Mouse (Mus musculus): ENCODE results near the gene Elk4.

Elk4 gene

DNA sequence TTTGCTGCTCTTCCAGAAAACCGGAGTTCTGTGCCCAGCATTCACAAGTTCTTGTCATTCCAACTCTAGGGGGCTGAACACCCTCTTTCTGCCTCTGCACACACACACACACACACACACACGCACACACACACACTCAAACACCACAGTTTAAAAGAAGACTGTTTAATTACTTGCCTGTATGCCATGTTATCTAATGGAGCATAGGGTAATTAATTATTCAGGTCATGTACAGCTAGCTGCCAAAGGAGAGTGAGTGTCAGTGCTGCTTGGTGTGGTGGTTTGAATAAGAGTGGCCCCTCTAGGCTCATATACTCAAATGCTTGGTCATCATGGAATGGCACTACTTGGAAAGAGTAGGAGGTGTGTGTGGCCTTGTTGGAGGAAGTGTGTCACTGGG lies 23.6 kb upstream of the Elk4 start:
- no peak for DNase-seq (ENCODE audit: low spot score in 2 of 2)

DNA sequence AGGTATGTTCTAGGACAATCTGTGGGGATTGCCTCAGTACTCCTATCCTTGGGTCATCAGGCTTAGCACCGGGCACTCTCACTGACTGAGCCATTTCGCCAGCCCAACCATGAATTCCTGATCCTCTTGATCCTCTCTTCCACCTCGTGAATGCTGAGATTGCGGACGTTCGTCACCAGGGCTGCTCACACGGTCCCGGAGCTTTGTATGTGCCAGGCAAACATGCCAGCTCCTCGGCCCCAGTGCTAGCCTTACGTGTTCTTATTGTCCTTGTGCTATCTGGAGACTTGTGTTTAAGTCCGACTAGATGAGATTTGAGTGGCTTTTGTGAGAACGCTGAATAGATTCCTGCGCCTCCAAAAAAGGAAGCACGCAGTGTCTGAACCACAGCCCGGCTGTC lies 20.0 kb upstream of the Elk4 start:
- no peak for DNase-seq (ENCODE audit: low spot score in 2 of 2)

GRCm38 (mm10) chr1:131989476-131989875 lies 17.9 kb upstream of the Elk4 start:
- DNase-seq (ENCODE audit: low spot score in 2 of 2), result no peak

DNA sequence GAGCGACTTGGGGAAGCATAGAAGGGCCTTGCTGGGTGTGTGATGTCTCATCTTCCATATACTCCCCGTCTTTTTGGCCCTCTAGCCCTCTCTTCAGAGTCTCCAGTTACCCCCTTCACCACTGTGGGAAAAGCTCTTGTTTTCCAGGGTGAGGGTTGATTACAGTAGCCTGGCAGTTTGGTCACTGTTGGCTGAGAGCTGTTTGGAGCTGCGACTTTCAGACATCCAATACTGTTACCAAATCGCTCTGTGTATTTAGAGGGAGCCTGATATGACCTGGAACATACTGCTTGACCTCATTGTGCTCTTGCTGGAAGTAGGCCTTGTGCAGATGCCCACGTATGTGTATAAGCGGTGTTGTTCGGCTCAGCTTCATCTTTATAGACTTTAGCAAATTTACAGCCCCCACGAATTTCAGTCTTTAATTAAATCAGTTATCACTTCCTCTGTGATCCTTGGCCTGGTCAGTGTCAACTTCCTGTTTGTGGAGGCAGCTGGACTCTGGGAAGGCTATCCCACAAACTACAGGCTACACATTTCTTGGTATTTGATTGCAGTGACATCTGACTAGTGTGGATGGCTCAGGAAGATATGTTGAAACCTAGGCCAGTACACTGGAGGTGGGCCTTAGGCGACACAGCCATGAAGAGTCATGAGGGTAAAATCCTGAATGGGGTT lies 17.2 kb upstream of the Elk4 start:
- no peak for DNase-seq (ENCODE audit: low spot score in 2 of 2)

GRCm38 (mm10) chr1:131992561-131993001 lies 14.8 kb upstream of the Elk4 start:
- no peak for DNase-seq (ENCODE audit: low spot score in 2 of 2)

DNA sequence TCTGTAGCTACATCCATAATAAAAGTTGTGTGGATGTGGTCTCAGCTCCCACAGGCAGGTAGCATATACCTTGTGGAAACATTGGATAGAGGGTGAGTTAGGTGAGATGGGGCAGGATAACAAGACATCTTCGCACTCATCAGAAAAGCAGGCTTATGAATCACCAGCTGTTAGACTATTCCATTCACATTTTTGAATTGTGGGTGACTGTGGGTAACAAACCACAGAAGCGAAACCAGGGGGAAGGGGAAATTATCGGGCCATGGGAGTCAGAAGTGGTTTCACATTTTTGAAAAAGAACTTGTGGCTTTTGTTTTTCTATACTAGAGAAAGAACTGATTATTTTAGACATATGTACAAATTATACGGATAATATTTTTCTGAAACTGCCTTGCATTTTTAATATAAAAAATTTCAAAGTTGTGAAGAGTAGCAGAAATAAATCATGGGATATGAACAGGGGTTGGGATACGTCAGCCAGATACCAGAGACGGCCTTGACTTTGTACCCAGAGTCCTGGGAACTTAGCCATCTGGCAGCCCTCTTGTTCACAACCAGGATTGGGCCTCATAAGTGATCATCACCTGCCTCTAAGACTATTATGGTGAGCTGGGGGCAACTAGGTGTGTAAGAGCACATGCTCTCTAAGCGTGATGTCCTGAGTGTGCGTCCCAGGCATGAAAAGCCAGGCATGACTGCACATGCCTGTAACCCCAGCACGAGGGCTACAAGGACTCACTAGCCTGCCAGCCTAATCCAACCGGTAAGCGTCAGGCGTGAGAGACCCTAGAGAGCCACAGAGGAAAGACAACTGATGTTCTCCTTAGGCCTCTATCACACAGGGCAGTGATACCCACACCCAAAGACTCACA lies 14.0 kb upstream of the Elk4 start:
- DNase-seq (ENCODE audit: low spot score in 2 of 2), result no peak

- DNase-seq (ENCODE audit: low spot score in 2 of 2), result peak; percentile 29 to 54
These were observed 12.3 kb upstream of the Elk4 start for GRCm38 (mm10) chr1:131995062-131995461.

- DNase-seq (ENCODE audit: low spot score in 2 of 2), result no peak
These were observed 6.9 kb upstream of the Elk4 start for GRCm38 (mm10) chr1:132000506-132000905.

GRCm38 (mm10) chr1:132001880-132002330 lies 5.5 kb upstream of the Elk4 start:
- no peak for DNase-seq (ENCODE audit: low spot score in 2 of 2)

GRCm38 (mm10) chr1:132003111-132003510 lies 4.3 kb upstream of the Elk4 start:
- no peak for DNase-seq (ENCODE audit: low spot score in 2 of 2)

DNA sequence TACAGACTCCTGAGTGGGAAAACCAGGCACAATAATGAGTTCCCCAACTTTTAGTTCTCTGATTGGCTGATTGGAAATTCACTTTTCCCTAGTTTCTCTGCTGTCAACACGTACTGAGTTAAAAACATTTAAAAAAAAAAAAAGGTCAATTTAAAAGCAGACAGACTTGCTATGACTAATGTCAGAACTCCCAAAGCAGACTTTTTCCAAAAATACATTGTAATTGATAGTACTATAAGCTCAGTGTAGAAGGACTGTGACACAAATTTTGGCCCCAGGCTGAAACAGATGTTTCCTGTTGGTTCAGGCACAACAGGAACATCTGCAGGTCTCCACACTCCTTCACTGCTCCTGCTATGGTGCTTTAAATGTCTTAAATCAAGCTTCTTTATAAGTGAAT lies 3.6 kb upstream of the Elk4 start:
- DNase-seq (ENCODE audit: low spot score in 2 of 2), result no peak

GRCm38 (mm10) chr1:132004574-132005180 lies 2.7 kb upstream of the Elk4 start:
- no peak for DNase-seq (ENCODE audit: low spot score in 2 of 2)

DNA sequence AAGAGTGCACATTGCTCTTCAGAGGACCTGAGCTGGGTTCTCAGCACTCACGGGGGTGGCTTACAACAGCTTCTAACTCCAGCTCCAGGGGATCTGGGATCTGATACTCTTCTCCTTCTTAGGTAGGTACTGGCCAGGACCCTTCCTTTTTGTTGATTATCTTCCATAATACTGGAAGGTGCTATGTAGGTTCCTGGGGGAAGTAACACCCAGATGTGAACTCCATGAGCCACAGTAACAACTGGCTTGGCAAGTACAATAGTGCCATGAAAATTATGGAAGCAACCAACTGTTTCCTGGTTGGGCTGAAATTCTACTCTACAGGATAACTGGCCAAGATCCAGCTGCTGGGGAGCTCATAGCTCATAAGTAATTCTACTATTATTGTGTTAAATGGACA lies 1.9 kb upstream of the Elk4 start:
- no peak for DNase-seq (ENCODE audit: low spot score in 2 of 2)

DNA sequence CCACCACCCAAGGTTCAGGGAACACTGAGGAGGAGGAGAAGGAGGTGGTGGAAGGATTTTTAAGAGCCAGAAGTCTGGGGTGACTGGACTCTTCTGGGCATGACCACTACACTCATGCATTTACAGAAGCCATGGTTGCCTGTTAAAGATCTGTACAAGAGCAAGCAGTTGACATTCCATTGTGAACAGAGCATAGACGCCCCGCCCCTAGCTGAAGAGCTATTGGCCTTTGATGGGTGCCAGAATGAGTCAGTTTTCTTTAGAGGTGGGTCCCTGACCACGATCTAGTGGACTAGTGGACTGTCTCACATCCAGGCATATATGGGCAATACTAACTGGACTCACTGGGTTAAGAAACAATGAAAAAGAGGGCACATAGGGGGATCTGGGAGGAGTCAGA lies 1.4 kb upstream of the Elk4 start:
- no peak for DNase-seq (ENCODE audit: low spot score in 2 of 2)

- no peak for DNase-seq (ENCODE audit: low spot score in 2 of 2)
These were observed 686 bp upstream of the Elk4 start for GRCm38 (mm10) chr1:132006721-132007120.

- DNase-seq (ENCODE audit: low spot score in 2 of 2), result peak; percentile 56 to 70
These were observed 721 bp downstream of the Elk4 start for GRCm38 (mm10) chr1:132007828-132008827.

DNA sequence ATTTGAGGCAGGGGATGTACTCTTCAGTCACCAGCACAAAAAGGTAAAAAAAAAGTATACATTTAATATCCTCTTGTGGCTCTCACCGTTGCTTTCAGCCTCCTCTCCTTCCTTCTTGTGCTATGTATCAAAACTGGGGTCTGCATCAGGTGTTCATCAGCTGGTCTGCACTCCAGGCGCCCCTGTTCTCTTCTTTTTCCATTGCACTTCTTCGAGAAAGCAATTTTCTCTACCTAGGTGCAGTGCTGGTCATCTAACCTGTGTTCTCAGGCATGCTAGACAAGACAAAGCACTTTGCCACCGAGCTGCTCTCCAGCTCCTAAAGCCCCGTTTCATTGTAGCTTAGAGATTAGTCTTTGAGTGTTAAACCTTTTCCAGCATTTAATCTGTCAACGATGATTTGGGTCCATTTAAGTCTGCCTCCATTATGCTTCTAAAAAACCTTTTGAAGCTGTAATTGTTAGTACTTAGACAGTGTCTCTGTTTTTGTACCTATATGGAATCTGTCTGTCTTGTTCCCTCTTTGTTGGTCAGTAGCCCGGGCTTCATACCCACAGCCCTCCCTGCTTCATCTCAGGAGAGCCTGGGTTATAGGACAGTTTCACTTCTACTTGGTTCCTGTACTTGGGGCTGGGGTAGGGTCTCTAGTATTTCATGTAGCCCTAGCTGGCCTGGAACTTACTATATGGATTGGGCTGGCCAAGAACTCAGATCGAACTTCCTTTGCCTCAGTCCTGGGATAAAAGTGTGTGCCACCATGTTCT lies 1.7 kb downstream of the Elk4 start:
- DNase-seq (ENCODE audit: low spot score in 2 of 2), result no peak

DNA sequence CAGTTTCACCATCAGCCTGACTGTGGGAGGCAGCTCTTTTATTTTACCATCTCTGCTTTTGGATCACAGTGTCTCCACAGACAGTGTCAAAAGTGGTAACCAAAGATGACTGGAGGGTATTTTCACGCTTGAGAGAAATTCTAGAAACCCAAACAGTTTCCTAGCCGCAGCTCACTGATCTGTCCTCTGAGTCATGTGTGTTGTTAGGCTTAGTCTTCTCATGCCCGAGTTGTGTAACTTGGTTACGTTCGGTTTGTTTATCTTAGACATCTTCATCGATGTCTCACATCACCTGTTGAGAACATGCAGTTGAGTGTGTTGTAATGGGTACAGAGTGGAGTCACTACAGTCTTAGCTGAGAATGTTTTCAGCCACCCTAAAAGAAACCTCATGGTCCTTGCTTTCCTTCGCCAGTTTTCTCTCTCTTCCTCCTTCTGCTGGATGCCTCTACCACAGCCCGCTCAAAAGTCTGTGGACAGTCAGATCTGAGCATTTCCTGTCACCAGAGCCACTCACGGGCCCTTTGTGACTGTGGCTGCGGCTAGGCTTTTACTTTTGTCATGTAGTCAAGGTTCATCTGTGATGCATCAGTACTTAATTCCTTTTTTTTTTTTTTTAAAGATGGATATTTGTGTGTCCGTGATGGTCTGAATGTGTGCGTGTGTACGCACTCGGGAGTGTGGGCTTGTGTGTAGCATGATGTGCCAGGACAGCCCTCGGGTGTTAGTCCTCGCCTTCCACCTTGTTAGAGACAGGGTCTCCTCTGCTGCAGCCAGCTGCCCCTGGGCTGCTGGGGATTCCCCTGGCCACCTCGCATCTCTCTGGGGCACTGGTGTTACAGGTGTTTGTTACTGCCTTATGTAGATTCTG lies 3.5 kb downstream of the Elk4 start:
- no peak for DNase-seq (ENCODE audit: low spot score in 2 of 2)

DNA sequence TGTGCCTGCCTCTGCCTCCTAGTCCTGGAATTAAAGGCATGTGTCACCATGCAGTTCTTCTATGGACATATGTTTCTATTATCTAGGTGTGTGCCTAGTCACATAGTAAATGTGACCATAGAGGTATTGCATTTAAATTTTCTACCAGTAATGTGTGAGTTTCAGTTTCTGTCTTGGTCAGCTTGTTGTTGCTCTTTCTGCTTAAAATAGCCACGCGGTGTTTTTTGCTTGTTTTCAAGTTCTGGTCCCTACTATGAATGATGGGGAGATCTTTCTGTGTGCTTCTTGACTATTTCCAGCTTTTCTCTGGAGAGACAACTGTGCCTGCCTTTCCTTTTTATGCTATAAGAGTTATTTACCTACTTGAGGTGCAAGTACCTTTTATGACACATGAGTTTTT lies 4.4 kb downstream of the Elk4 start:
- no peak for DNase-seq (ENCODE audit: low spot score in 2 of 2)

GRCm38 (mm10) chr1:132012861-132013260 lies 5.5 kb downstream of the Elk4 start:
- DNase-seq (ENCODE audit: low spot score in 2 of 2), result no peak

Measured in frontal cortex, postnatal 14 days (tissue).